Mouse (Mus musculus) cerebellum, postnatal 14 days (tissue): ENCODE data around the gene Tas2r138.

Experiments used
- DNase-seq, 2 experiments: peaks; one replicate each; pipeline ENCODE4 v3.0.0; 2021; ENCODE audit warnings: mixed read lengths in 2 of 2

Tas2r138 gene

DNA sequence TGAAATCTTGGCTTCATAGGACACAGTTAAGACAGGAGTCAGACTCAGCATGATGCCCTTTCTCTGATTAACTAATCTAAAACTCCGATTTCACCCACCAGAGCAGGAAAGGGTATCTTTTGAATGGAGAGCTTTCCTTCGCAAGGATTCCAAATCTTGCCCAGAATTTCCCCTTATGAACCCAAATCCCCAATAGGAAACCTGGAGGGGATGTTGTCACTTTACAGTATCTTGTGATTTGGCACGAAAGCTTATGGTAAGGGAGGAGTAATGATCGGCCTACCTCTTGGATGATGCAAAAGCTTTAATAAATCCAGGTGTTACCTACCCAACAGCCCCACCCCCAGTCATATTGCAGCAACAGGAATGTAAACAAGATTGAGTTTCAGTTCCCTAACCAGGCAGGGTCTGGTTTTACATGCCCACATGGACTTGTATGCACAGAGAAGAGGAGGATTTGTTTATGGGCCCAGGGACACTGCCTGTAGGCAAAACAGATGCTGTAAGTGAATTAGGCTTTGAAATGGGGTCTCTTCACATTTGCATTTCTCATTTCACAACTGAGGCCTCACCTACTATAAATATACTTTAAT lies at the start of gene Tas2r138:
Tas2r138 (minus strand) TSS at position 51 of the 593 bp plus-strand sequence.
- no peak for DNase-seq

DNA sequence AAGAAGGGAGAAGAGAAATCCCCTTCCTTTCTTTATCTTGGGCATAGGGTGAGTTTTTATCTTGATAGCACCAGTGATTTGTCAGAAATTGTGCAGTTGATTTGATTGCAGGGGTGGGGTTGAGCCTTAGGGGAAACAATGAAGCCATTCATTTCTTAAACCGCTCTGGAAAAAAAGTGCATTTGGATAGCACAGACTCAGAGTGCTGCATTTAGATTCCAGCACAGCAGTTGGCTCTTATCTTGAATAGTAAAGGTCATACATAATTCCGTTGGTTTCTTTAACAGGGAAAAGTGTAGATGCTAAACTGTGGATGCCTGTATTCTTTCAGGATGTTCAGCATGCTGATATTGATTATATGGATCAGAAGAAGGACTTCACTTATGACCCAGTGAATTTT lies 47.8 kb upstream of the Tas2r138 start:
- DNase-seq, result no peak

GRCm38 (mm10) chr6:40650953-40651352 lies 37.8 kb upstream of the Tas2r138 start:
- DNase-seq, result no peak

GRCm38 (mm10) chr6:40645701-40646100 lies 32.6 kb upstream of the Tas2r138 start:
- DNase-seq, result no peak

GRCm38 (mm10) chr6:40640710-40641538 lies 27.8 kb upstream of the Tas2r138 start:
- DNase-seq, result no peak

GRCm38 (mm10) chr6:40637755-40638154 lies 24.6 kb upstream of the Tas2r138 start:
- DNase-seq, result no peak

- no peak for DNase-seq
Measured at GRCm38 (mm10) chr6:40635559-40635958, 22.4 kb upstream of the Tas2r138 start.

DNA sequence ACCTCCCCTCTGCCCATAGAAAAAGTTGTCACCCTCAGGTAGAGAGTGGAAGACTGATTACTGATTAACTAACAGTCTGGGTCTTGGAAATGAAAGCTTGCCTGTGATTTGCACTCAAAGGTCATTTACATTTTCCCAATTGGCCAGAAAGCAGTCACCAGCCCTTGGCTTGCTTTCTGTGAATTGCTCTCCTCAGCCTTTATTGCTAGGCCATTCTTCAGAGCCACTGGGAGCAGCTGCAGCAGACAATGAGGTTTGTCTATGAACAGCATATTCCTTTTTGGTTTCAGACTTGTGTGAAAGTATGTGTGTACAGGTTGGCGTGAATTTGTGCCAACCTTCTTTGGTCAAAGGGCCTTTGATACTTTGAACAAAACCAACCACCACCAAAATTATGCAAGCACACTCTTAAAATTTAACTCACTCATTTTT lies 21.5 kb upstream of the Tas2r138 start:
- no peak for DNase-seq

- no peak for DNase-seq
Measured at GRCm38 (mm10) chr6:40628406-40629000, 15.4 kb upstream of the Tas2r138 start, which contains the start of gene Mgam. TSS of gene Mgam (plus strand) at chr6:40628831.

- DNase-seq, result no peak
Measured at GRCm38 (mm10) chr6:40626111-40626510, 13.0 kb upstream of the Tas2r138 start.

GRCm38 (mm10) chr6:40617965-40618364 lies 4.9 kb upstream of the Tas2r138 start:
- peak; percentile 81 to 87 for DNase-seq

DNA sequence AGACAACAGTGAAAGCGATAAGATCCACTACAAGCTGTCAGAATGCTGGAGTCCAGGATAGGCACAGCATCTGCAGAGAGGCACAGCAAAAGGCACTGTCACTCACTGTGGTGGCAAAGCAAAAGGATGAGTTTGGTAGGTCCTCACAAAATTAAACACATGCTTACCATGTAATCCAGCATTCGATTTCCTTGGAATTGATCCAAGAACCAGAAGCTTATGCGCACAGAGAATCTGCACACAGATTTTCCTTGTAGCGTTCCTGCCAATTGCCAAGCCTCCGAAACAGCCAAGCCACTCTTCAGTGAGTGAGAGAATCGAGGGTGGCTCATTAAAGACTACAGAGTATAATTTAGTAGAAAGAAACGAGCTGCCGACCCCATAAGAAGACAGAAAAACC lies 2.9 kb downstream of the Tas2r138 start:
- DNase-seq, result peak; percentile 32 to 44

GRCm38 (mm10) chr6:40607431-40607830 lies 5.7 kb downstream of the Tas2r138 start:
- peak; percentile 74 to 79 for DNase-seq

- DNase-seq, result peak in 1 of 2 experiments; percentile 19
Measured at GRCm38 (mm10) chr6:40598546-40598945, 14.6 kb downstream of the Tas2r138 start.

- DNase-seq, result no peak
Measured at GRCm38 (mm10) chr6:40594804-40595550, 18.1 kb downstream of the Tas2r138 start.

- DNase-seq, result no peak
Measured at GRCm38 (mm10) chr6:40588346-40588745, 24.8 kb downstream of the Tas2r138 start.

DNA sequence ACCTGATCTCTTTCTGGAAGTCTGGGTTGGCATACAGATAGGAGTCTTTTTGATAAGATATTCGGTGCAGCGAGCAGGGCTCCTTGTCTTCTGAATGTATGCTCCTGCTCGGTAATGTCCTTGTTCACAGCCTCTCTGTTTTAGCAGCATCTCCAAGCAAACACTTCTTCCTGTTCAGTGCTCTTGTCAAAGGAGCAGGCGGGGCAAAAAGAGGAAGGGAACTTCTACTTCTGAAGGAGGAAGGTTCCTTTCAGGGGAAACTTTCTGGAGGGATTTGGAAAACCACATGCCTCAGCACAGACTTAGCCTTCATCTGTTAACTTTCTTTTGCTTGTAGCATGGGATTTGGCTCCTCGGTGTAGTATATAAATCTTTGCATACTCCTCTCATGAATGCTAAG lies 27.5 kb downstream of the Tas2r138 start, which contains the start of gene Clec5a:
Clec5a (minus strand) TSS at position 177 of the 400 bp plus-strand sequence.
- no peak for DNase-seq

- DNase-seq, result peak in 1 of 2 experiments; percentile 1
Measured at GRCm38 (mm10) chr6:40584336-40584735, 28.8 kb downstream of the Tas2r138 start.

DNA sequence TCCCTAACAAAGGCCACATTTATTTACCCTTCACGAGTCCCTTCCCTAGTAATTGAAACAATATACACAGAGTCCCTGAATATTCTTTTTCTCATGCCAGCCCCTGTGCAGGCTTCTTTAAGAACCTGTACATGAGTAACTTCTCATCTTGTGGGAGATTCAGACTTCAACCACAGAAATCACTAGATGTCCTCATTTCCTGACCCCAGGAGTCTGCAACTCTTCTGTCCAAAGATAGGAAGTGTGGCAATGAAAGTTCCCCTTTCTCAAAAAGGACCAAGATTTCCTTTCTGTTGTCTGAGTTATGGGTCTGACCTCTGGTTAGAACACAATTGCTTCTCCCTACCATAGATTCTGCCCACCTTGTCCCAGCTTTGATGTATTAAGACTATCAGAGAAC lies 36.8 kb downstream of the Tas2r138 start:
- no peak for DNase-seq

DNA sequence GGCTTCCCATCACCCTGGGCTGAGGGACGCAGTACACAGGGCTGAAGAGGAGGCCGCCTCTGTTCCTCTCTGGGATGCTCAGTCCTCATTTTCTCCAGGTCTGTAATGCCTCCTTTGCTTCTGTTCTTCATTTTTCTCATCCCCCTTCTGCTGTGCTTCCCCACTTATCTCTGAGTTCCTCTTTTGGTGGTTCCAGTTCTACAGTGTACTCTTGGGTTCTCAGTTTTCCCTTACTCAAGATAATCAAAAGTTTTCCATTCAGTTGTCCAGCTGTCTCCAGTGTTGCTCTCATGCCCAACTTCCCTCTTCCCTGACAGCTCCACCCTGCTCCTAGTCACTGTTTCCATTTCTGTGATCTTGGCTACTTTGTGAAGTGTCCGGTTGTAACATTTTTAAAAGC lies 39.5 kb downstream of the Tas2r138 start:
- no peak for DNase-seq

- no peak for DNase-seq
Measured at GRCm38 (mm10) chr6:40569187-40569586, 43.9 kb downstream of the Tas2r138 start, which contains the start of gene Olfr460. TSS of gene Olfr460 (plus strand) at chr6:40569487.
